7 mouse cellular contexts compared by ENCODE assay signal in genomic region chr11:88654391-88655213, GRCm38 (mm10).
DNase-seq lines count a peak whose midpoint lies in the region; ATAC-seq lines count a peak whose summit lies in the region.

No protein-coding gene starts in this region.

- no peak overlapping the region for H3K9ac ChIP-seq in limb, embryonic 13.5 days
- no peak overlapping the region for H3K9ac ChIP-seq in kidney, embryonic 15.5 days

- no peak for ATAC-seq in limb, embryonic 13.5 days (ENCODE audit: low FRiP score, low read depth)
- ATAC-seq in kidney, embryonic 15.5 days (replicated peaks; ENCODE audit: low FRiP score), result 0 out of 2 replicates have a peak, but pooled peaks have one; percentile 43

- WGBS in limb, embryonic 13.5 days, result 85% methylated on average over 18 of the region's 18 CpGs
- WGBS in limb, embryonic 10.5 days, result 94% methylated on average over 18 of the region's 18 CpGs
- 75% methylated on average over 18 of the region's 18 CpGs for WGBS in kidney, embryonic 15.5 days

- no peaks in the 10 kb centered on the region for H3K27me3 ChIP-seq in limb, embryonic 13.5 days
- no peaks in the 10 kb centered on the region for H3K27me3 ChIP-seq in limb, embryonic 10.5 days (ENCODE audit: low read depth, poor library complexity, severe bottlenecking)
- no peaks in the 10 kb centered on the region for H3K27me3 ChIP-seq in kidney, embryonic 15.5 days

- peaks cover 36% of the 10 kb centered on the region for H3K4me1 ChIP-seq in limb, embryonic 13.5 days
- peaks cover 10% of the 10 kb centered on the region for H3K4me1 ChIP-seq in limb, embryonic 10.5 days
- H3K4me1 ChIP-seq in kidney, embryonic 15.5 days, result peaks cover 14% of the 10 kb centered on the region

- peaks cover 18% of the 10 kb centered on the region for H3K36me3 ChIP-seq in limb, embryonic 13.5 days
- peaks cover 88% of the 10 kb centered on the region for H3K36me3 ChIP-seq in limb, embryonic 10.5 days
- H3K36me3 ChIP-seq in kidney, embryonic 15.5 days, result peaks cover 38% of the 10 kb centered on the region

- H3K4me2 ChIP-seq in limb, embryonic 13.5 days (replicated peaks), result no peak overlapping the region
- H3K4me2 ChIP-seq in kidney, embryonic 15.5 days, result no peak overlapping the region

- H3K9me3 ChIP-seq in limb, embryonic 13.5 days, result no peaks in the 10 kb centered on the region
- no peaks in the 10 kb centered on the region for H3K9me3 ChIP-seq in limb, embryonic 10.5 days (replicated peaks)
- H3K9me3 ChIP-seq in kidney, embryonic 15.5 days (replicated peaks), result no peaks in the 10 kb centered on the region

- H3K4me3 ChIP-seq in limb, embryonic 13.5 days, result no peak overlapping the region
- H3K4me3 ChIP-seq in limb, embryonic 10.5 days, result no peak overlapping the region
- no peak overlapping the region for H3K4me3 ChIP-seq in kidney, embryonic 15.5 days (replicated peaks)

- DNase-seq in limb, embryonic 10.5 days (ENCODE audit: low spot score), result no peak
- DNase-seq in heart, adult 9 months (ENCODE audit: low spot score in 2 of 2), result peak; percentile 73 to 81
- DNase-seq in skeletal muscle tissue, adult 2 months (ENCODE audit: low read depth, low spot score), result peak; percentile 85
- DNase-seq in spleen, adult 18-20 months, result no peak
- DNase-seq in embryo, embryonic 11 days, result no peak

- H3K27ac ChIP-seq in limb, embryonic 13.5 days, result peak overlapping the region; percentile 39
- no peak overlapping the region for H3K27ac ChIP-seq in limb, embryonic 10.5 days
- no peak overlapping the region for H3K27ac ChIP-seq in kidney, embryonic 15.5 days

Comparison
In these comparisons a context has a peak if more than half of its experiments do, and no peak if none do; other contexts are left out.
1. DNase-seq: peak in heart, adult 9 months (2 of 2) and skeletal muscle tissue, adult 2 months (single experiment); none in limb, embryonic 10.5 days (single experiment), spleen, adult 18-20 months (0 of 2) and embryo, embryonic 11 days (single experiment).